Mouse (Mus musculus): ENCODE measurements around the gene Nrxn1. TPM values are rescaled to one million over a fixed set of nuclear protein-coding genes. Genes with fewer than 3 reads are reported as not detected.

Gene Nrxn1
- total RNA-seq, 2 experiments from 2014 or later: 9.8 to 15.0 TPM

DNA sequence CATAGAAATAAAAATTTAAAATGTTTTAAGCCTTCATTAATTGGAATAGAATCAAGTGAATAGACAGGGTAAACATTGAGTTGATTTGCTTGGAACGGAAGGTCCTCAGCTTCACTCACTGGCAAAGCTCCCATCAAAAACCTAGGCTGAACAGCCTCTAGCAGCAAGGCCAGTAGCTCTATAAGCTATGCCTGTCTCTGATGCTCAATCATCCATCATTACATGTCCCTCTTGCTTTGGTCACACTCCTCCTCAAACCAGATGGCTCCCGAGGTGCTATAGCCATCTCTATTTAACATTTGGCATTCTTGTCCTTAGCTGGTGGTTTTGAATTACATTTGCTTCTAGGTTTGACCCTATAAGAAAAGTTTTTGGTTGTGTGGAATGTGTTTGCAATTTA lies 657.5 kb downstream of the Nrxn1 start:
- no peak for DNase-seq

GRCm38 (mm10) chr17:90430211-90430610 lies 662.7 kb downstream of the Nrxn1 start:
- DNase-seq: no peak

DNA sequence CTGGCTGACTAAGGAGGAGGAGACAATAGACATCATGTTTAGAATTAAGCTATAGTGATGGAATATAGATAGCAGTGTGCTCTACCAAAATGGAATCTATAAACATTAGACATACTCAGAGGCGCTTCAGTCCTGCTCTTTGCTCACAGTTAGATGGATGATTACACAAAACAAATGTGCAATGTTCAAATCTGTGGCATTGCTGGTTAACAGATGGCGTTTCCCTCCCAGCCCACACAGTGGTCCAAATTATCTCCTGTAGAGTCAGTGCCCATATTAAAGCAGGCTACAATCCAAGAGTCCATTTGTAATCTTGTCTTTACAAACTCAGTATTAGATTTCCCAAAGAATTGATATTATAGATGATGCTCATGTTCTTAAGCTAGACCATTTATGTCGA lies 666.9 kb downstream of the Nrxn1 start:
- no peak for DNase-seq

GRCm38 (mm10) chr17:90422591-90422990 lies 670.3 kb downstream of the Nrxn1 start:
- no peak for DNase-seq

GRCm38 (mm10) chr17:90420757-90421156 lies 672.1 kb downstream of the Nrxn1 start:
- no peak for DNase-seq

- DNase-seq: peak; percentile 1
These were observed 673.3 kb downstream of the Nrxn1 start for GRCm38 (mm10) chr17:90419615-90420014.

GRCm38 (mm10) chr17:90396357-90396756 lies 696.5 kb downstream of the Nrxn1 start:
- DNase-seq: no peak

GRCm38 (mm10) chr17:90394606-90395005 lies 698.3 kb downstream of the Nrxn1 start:
- no peak for DNase-seq

DNA sequence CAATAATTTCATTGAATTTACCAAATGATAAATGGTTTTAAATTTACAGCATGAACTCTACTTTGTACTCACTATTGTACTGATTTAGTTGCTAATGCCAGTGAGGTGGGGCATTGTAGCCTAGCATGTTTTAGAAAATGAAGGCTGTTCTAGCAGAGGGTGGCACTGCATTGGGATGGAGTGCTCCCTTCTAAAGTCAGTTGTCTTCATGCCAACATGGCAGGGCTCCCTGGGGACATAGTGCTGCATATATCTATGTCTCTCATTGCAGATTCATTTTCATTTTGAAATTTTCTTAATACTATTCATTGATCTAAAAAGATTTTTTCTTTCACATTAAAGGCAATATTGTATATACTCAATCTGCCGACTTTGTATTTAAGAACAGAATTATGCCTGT lies 700.1 kb downstream of the Nrxn1 start:
- no peak for DNase-seq

DNA sequence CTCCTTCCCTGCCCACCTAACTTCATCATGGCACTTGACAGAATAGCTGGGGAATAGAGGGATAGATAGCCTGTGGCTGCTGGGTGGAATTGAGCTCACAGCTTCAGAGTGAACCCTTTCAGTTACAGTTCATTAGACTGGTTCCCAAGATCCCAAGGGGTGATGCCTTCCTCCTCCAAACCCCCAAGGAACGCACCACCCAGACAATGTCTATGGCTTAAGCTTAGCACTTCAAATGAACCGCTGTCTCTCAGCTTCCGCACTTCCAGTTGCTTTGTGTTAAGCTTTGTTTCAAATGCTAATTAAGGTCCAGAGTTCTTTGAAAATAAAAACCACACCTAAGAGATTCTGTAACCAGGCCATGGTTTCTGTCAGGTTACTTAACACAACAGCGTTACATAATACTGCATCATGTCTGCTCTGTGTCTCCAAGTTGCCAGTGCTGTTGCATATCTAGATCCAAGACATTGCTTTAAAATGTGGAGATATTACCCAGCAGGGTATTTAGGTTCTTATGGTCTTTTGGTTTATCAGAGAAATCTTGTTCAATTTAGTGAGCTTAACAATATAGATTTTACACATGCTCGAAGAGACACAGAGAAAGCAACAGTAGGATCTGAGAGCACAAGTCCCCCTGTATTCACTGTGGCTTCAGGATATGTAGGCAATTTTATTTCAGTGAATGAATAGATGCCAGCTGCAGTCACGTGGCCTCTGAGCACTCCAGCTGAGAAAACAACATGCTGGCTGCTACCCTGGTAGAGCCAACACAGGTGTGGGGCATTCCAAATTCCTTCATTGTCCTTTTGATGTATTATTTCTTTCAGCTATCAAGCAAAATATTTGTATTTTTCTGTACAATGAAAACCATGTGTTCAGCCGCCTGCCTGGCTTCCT lies 702.3 kb downstream of the Nrxn1 start:
- DNase-seq: no peak

DNA sequence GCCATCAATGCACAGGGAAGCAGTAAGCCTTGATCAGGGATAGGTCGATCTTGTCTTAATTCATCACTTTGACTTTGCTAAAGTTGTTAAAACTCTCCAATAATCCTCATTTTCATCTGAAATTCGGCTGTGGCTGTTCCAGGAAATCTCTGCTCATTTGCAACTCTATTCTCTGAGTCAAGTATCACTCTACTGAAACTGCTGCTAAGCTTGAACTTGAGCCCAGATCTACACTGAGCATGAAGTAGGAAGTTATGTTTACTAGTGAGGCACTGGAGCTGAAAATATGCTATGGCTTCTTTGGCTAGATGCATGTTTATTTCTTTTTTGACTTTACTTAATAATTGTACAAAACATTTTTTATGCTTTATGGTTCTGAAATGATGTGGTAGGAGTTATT lies 708.0 kb downstream of the Nrxn1 start:
- DNase-seq: no peak

GRCm38 (mm10) chr17:90382496-90383443 lies 710.1 kb downstream of the Nrxn1 start:
- no peak for DNase-seq

GRCm38 (mm10) chr17:90376533-90376932 lies 716.3 kb downstream of the Nrxn1 start:
- DNase-seq: no peak

- no peak for DNase-seq
These were observed 730.7 kb downstream of the Nrxn1 start for GRCm38 (mm10) chr17:90362169-90362568.

DNA sequence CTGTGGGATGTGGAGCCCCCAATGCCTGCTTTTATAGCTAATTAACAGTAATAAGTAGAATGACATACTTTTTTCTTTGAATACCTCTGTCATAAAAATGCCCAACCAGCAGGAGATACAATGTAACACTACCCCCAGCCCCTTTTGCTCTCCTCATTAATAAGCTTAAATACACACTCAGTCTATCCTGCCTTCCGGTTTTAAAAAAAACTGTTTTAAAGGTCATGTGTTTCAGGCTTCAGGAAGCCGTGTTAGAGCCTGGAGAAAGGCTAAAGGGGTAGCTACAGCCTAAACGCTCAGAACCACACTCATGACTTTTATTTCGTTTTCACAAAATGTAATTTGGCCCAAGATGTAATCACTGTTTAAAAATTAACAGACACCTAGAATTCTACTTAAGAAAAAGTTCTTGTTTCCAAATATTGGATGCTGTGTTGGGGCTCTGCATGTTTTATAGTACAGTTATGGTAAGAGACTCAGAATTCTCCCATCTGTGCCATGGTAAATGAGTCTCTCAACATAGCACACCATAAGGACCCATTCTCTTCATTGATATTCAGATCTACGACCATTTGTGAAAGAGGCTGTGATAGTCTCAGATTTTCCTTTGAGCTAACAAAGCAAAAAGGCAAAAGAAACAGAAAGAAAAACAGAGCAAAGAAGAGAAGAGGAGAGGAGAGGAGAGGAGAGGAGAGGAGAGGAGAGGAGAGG lies 743.3 kb downstream of the Nrxn1 start:
- DNase-seq: no peak

DNA sequence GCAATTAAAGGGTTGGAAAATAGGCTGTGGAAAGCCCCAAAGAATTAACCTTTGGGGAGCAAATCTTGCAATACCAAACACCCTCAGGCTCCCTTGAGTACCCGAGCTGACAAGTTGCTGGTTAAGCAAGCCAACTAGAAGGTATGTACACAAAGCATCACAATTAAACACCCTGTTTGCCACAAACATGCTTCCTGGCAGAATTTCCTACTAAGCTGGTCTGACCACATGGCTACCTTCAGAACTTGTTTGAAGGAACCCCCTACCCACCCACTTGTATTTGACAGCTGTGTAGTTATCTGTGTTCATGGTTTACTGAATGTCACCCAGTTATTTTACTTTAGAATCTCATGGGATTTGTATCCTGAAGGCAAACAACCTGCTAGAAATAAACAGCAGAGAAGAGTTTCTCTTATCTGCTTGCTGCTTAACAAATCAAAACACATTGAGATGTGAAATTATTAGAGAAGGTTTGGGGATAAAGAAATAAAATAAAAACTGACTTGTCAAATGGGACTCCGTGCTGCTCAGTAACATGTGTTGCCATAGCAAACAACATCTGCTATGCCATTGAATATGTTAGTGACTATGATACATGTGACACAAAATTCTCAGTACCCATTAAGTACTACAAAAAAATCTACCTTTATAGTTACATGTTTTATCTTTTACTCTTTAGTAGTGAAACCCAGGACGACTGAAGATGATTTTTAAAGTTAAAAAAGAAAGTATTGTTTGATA lies 746.0 kb downstream of the Nrxn1 start:
- DNase-seq: no peak

GRCm38 (mm10) chr17:90333445-90333844 lies 759.4 kb downstream of the Nrxn1 start:
- DNase-seq: no peak

DNA sequence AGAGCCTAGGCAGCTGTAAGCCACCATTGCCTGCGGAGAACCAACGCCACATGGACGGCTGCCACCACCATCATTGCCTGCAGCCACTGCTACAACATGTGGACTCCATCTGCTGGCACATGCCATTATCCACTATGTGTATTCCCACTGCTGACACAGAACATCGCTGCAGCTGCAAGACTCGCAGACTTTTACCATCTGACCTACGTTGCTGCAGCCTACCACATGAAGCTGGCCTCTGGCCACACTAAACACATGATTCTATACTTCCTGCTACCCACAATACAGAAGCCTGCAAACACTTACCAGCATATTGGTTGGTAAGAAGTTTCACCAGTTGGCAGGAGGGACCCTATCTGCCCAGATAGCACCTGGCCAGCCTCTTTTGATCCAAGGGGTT lies 769.2 kb downstream of the Nrxn1 start:
- no peak for DNase-seq

- DNase-seq: no peak
These were observed 820.6 kb downstream of the Nrxn1 start for GRCm38 (mm10) chr17:90272225-90272624.

- DNase-seq: no peak
These were observed 821.7 kb downstream of the Nrxn1 start for GRCm38 (mm10) chr17:90271165-90271564.

DNA sequence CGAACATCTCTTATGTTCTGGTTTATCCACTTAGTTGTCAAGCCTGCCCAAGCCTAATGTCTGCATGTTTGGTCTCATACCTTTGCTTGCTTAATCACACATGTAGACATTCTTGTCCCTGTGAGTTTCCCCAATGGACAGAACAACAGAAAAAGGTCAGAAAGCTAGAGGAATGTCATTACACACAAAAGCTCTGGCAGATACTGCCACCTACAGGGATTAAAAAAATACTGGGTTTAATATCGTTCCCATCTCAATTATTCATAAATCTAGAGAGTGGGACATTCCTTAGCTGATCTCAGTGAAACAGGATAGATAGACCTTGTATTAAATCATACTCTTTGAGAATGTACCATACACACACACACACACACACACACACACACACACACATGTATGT lies 823.7 kb downstream of the Nrxn1 start:
- no peak for DNase-seq

All from adrenal gland, postnatal 10 days (tissue).